Mouse (Mus musculus) CD4-positive, CD25-positive, alpha-beta regulatory T cell, adult 2 months (primary cell): ENCODE results near the gene Gm20661.

Experiments used
- DNase-seq: peaks from one replicate; pipeline ENCODE4 v3.0.0-alpha.2; 2012; ENCODE audit warnings: low read depth, low spot score

The Gm20661 gene

DNA sequence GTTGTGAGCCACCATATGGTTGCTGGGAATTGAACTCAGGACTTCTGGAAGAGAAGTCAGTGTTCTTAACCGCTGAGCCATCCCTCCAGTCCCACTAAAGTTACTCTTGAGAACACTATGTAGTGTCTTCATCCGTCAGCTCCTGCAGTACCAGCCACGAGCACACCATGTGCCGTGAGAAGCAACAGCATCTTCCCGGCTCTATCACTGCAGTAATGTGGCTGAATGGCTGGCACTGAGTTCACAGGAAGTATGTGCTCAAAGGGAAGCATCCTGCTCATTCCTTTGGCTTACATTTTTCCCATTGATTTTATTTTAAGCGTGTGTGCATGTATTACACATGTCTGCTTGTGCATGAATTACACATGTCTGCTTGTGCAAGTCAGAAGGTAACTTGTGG is 15.4 kb upstream of the Gm20661 start:
- no peak for DNase-seq

DNA sequence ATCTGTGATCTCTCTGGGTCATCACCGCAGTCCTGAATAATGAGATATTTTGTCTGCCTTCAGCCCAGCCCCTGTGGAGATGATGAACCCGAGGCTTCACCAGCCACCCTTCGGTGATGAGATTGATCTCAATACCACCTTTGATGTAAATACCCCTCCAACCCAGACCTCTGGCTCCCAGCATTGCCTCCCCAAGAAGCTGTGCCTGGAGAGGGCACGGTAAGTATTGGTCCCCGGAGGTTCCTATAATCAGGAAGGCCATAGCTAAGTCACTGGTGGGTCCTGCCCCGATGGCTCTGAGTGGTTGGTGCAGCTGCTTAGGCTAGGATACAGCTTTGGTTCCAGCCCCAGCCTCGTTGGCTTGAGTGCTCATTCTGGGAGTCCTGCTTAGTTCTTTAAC is 14.3 kb upstream of the Gm20661 start:
- DNase-seq: no peak

- DNase-seq: no peak
These were observed 12.5 kb upstream of the Gm20661 start for GRCm38 (mm10) chr9:107970311-107970710.

GRCm38 (mm10) chr9:107971690-107972541 is 10.9 kb upstream of the Gm20661 start:
- peak; percentile 35 for DNase-seq

GRCm38 (mm10) chr9:107974491-107975171 is 8.2 kb upstream of the Gm20661 start:
- DNase-seq: peak; percentile 27

DNA sequence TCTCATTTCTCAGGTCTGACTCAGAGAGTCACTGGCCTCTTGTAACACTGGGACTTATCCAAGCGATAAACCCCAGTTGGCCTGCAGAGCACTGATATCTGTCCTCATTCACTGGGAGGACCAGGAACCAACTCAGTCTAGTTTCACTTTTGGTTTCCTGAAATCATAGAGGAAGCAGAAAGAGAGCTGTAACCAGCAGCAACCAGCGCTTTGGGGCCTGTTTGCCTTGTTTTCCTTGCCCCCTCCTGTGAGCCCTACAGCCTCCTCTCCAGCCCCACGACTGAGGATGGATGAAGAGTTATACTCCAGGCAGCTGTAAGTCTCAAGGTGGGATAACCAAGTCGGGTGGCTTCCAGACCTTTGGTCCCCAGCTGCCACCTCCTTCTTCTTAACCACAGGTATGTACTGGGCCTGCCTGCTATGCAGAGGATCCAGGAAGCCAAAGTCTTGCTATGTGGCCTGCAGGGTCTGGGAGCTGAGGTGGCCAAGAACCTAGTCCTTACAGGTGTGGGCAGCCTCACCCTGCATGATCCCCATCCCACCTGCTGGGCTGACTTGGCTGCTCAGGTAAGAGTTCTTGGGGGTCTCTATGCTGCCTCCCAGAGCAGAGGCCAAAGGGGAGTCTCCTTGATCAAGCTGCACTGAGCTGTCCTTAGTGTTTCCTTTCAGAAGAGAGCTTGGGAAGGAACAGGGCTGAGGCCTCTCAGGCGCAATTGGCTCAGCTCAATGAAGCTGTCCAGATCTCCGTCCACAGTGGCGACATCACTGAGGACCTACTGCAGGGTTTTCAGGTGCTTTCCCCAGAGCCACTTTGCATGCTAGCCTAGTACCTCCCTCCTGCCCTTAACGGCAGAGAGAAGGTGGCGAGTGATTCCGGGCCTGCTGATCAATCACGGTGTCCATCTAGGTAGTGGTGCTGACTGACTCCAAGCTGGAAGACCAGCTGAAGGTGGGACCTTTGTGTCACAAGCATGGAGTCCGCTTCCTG is 7.2 kb upstream of the Gm20661 start, which contains the start of gene Uba7:
Gene Uba7, plus strand, starts transcription at position 107 of the 988 bp plus-strand sequence.
- peak; percentile 76 for DNase-seq

DNA sequence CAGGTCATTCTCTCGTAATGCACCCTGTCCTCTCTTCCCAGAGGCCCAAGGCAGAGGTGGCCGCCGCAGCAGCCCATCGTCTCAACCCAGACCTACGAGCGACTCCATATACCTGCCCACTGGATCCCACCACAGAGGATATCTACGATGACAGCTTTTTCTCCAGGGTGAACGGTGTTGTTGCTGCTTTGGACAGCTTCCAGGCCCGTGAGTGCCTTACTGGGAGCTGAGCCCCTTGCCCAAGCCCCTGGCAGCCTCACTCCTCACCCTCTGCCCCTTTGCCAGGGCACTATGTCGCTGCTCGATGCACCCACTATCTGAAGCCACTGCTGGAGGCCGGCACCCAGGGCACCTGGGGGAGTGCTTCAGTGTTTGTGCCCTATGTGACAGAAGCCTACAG is 4.0 kb upstream of the Gm20661 start:
- no peak for DNase-seq

- DNase-seq: no peak
These were observed 913 bp upstream of the Gm20661 start for GRCm38 (mm10) chr9:107981684-107982605.

GRCm38 (mm10) chr9:107983421-107983890 is 598 bp downstream of the Gm20661 start:
- peak; percentile 14 for DNase-seq

DNA sequence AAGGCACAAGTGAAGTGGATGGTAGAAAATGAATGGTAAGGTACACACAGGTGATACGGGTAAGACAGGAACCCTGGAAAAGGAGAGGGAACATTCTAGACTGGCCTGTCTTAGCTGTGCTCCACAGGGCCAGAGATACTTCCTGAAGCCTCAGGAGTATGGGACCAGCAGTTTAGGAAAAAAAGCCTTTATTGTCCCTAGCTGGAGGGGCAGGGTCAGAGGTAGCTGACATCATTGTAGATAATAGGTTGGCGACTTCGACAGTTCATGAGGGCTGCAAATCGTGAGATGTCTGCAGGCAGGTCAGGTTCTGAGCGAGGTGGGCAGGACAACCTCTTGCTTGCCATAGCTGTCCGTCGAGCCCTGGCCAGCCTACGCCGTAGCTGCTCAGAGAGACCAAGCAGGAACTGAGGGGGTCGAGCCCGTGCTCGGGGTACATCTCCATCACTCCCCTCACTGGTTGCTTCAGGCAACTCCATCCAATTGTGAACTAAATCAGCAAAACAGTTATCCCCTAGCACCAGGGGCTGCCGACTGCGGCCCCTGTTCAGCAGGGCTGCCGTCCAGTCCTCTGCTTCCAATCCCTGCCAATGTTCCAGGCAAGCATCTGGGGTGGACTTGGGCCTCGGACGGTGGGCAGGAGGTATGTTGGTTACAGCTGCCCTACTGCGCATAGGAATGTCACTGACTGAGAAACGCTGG is 1.3 kb downstream of the Gm20661 start:
- no peak for DNase-seq

DNA sequence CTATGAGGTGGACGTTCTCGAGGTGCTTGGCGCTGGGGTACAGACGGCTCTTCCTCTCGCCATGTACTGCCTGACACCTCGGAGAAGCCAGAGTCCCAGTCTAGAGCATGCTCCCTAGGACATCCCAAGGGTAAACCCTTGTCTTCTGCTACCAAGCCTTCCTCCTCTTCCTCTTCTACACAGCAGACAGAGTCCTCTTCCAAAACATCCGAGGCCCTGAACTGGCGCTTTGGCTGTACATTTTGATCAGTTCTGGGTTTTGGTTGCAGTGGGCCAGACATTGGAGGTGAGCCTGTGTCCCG is 1.8 kb downstream of the Gm20661 start:
- no peak for DNase-seq

DNA sequence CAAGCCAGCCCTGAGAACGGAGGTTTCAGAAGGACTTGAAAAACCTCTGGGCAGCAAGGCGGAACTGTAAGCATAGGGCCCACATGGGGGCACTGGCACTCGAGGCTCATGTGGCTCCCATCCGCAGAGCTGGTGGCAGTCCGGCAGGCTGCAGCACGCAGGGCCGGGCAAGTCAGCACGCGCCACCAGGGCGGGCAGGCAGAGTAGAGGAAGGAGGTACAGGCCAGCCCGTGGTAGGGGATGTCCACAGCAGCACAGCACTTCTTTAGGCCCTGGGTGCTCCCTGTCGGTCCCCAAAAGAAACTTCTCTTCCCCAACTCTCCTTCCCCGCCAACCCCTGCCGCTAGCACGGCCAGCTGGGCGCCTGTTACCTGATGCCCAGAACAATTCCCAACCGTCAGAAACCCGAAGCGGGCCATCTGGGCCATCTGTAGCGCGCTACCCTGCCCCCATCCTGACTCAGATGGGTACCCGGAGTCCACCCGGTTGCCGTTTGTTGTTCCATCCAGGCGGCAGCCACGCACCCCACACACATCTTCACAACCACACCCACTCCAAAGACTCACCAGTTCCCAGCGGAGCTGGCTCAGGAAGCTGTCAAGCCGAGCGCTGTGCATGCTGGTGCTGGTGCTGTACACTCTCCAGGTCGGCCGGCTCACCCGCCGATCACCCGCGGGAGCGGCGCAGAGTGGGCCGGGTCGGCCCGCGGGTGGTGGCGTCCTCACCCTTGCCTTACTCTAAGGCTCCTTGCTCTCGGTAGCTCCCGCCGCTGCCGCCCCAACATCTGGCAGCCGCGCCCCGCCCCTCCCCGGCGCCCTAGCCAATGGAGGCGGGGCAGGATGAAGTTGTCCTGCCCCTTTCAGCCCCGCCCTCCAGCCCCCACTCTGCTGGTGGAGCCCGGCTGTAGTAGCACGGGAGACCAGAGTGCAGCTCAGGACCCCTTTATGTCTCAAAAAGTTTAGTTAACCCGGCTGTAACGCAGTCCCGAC is 2.6 kb downstream of the Gm20661 start, which contains the start of gene Inka1:
Gene Inka1, minus strand, starts transcription at position 749 of the 989 bp plus-strand sequence.
- DNase-seq: peak; percentile 93

GRCm38 (mm10) chr9:107986376-107986775 is 3.5 kb downstream of the Gm20661 start:
- peak; percentile 83 for DNase-seq

DNA sequence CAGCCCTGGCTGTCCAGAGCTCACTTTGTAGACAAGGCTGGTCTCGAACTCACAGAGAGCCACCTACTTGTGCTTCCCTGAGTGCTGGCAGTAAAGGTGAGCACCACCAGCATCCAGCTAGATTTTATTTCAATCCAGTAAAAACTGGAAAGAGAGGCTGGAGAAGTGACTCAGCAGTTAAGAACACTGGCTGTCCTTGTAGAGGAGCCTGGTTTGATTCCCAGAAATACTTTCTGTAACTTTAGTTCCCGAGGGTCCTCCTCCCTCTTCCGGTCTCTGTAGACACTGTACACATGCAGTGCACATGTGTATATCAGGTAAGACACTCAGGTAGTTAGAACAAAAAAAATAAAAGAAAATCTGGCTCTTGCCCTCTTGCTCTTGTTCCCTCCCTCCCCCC is 5.1 kb downstream of the Gm20661 start:
- DNase-seq: no peak

- DNase-seq: no peak
These were observed 9.3 kb downstream of the Gm20661 start, which contains the start of gene Cdhr4 for GRCm38 (mm10) chr9:107992197-107992596. Gene Cdhr4 (plus strand): TSS chr9:107992497.

DNA sequence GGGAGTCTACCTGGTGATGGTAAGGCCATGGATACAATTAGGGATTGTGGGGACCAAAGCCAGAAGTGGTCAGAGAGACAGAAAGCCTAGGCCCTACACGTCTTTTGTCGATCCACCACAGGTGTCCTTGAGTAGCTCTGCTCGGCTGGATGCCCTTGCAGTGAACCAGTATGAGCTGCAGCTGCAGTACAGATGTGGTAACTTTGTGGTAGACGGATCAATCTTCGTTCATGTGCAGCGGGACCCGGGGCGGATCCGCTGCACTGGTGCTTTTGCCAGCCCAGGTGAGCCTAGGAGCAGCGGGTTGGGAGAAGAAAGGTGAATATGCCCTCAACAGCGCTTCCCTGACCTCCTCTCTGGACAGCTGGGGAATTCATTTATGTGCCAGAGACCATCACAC is 10.2 kb downstream of the Gm20661 start:
- DNase-seq: no peak

GRCm38 (mm10) chr9:107994464-107994863 is 11.6 kb downstream of the Gm20661 start:
- DNase-seq: no peak

GRCm38 (mm10) chr9:107995513-107995912 is 12.7 kb downstream of the Gm20661 start:
- no peak for DNase-seq

GRCm38 (mm10) chr9:107996049-107996448 is 13.2 kb downstream of the Gm20661 start, which contains the start of gene Gm20662:
Gene Gm20662 (plus strand): TSS chr9:107996349.
- DNase-seq: no peak
